Mouse (Mus musculus): ENCODE results near the gene Bckdha.

- TF ChIP-seq CTCF (IDR thresholded peaks at IDR 0.05; ENCODE audit: low read depth) (peak; percentile 51), EP300 (IDR thresholded peaks at IDR 0.05; ENCODE audit: low read depth) (no peak)
Measured at GRCm38 (mm10) chr7:25672442-25672841, 13.7 kb upstream of the Bckdha start.

Measured in liver, postnatal 0 days (tissue).